Mouse (Mus musculus) 3T3-L1 (cell line): ENCODE measurements around the gene Atp6v0d1.
A peak's percentile ranks its signal among the peaks of the same experiment; 100 is the strongest.
"Not testable (repeated sequence)": the region's sequence is repeated elsewhere in the genome, so short reads cannot be mapped to it uniquely, and the experiment has no call there.

Source experiments
- DNase-seq: peaks from one replicate; pipeline ENCODE4 v3.0.0-alpha.2; 2015; ENCODE audit warnings: low read depth, low spot score

The Atp6v0d1 gene

DNA sequence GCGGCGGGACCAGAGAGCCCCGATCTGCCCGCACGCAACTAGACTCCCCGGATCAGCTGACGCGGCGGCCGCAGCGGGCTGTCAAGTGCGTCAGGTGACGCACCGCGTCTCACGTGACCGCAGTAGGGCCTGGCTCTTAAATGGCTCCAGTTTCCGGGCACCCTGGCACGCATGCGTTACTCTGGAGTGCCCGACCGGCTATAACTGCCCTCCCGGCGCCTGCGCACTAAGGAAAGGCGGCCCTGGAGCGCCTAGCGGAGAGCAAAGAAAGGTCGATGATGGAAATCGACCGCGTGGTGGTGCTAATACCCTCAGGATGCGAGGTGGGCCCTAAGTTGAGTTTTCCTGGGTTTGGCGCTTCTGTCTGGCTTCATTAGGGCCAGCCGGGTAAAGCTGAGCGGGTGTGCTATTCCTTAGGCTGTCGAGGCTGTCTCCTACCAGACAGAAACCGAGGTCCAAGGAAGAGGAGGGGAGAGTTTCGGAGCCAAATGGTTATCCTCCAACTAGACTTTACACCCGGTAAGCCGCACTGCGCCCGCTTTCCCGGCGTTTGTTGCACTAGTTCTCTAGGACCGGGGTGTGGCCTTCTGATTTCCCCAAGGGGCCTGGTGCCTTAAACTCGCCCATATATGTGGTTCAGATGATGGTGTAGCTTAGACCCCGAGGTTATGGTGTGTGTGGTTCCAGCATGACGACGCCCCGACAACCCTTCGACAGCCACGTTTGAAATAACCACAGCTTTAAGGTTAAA is at the start of gene Atp6v0d1:
Gene Atp6v0d1 (minus strand): TSS at position 96 of the 751 bp plus-strand sequence.
- DNase-seq, result peak; percentile 100

DNA sequence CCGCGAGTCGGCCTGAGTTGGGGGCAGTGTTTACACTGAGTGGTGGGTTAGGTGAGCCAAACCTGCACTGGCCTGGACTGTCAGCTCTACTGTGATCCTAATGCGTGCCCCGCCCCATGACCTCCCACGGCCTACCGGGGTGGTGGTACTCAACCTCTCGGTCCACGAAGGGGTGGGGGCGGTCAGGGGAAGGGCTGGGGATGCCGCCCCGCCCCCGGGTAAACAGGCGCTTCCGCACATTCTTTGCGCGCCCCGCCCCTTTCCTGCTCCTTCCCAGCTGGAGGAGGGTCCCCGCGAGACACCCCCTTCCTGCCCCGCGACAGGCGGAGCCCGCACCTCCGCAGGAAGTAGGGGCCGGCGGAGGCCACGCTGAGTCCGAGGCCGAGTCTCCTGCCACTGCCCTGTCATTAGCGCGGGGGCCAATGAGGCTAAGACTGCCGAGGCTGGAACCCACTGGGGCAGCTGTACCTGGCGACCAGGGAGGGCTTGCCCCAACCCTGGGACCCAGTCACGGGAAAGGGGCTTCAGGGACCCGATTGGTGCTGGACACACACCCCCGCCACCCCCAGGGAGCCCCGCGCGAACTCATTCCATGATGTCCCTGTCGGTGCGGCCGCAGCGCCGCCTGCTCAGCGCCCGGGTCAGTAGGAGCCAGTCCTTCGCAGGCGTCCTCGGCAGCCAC is 48.1 kb upstream of the Atp6v0d1 start:
- no peak for DNase-seq

DNA sequence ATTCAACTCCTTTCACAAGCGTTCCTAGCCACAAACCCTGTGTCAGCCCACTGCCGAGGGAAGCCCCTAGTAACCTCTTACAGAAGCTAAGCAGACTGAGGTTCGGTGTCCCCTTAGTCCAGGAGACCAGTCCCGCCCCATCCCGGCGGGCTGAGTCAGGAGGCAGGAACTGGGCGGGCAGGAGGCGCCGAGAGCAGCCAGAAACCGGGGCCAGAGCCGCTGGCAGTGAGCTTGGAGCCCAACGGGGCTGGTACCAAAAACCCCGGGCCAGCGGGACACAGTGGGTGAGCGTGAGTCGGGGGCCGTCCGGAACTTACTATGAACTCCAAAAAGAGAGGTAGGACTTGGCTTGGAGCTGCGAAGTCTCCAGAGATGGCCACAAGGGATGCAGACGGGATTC is 47.2 kb upstream of the Atp6v0d1 start:
- peak; percentile 65 for DNase-seq

DNA sequence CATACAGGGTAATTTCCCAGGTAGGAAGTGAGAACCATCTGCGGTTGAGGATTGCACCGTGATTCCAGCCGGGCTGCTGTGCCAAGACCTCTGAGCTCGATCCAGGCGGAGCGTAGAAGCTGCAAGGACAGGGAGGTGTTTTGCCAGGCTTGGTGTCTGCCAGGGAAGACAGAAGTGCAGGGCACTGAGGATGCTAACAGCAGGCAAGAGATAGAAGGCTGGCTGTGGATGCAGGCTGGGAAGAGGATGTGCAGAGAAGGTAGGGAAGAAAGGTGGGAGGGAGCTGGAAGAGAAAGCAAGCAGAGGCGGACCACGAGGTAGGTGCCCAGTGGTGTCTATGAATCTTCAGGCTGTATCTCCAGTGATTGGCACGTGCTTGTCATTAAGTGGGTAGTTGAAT is 46.0 kb upstream of the Atp6v0d1 start:
- DNase-seq, result no peak

DNA sequence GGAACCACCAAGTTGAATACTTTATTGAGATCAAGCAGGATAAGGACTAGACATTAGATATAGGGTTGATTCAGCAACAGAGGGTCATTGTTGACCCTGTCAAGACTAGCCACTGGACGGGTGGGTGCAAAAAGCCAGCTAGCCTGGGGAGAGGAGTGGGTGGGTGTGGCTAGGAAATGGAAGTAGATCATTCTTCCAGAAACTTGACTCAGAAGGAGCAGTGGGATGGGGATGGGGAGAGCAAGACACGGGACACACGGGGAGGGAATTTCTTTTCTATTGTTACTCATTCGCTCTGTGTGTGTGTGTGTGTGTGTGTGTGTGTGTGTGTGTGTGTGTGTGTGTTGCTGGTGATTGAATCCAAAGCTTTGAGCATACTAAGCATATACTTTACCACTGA is 43.9 kb upstream of the Atp6v0d1 start:
- DNase-seq, result no peak

DNA sequence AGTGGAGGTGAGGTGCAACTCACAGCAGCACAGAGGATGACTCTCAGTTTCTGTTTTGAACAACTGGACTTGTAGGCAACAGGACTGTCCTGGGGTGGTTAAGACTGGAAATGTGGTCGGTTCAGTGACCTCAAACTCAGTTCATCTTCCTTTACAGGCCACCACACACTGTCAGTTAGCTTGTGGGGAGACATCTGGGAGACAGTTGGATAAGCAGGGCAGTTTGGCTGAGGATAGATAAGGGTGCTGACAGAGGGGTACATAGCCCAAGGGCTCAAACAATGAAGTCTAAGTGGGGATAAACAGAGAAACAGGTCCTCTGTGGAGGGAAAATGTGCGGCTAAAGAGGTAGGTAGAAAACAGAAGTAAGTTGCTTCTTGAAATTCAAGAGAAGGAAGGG is 43.5 kb upstream of the Atp6v0d1 start:
- no peak for DNase-seq

DNA sequence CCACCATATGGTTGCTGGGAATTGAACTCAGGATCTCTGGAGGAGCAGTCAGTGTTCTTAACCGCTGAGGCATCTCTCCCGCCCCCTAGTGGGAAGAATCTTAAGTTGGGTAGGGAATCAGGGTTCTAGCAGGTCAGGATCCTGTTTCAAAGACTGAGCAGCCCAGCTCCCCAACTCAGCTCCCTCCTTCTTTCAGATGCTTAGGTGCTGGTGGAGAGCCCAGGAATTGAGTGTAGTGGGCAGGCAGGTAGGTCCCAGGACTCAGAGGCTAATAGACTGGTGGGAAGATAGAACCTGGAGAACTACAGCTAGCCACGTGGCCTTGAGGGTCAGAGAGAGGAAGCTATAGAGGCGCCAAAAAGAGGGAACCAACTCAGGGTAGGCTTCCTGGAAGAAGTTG is 41.8 kb upstream of the Atp6v0d1 start:
- peak; percentile 72 for DNase-seq

DNA sequence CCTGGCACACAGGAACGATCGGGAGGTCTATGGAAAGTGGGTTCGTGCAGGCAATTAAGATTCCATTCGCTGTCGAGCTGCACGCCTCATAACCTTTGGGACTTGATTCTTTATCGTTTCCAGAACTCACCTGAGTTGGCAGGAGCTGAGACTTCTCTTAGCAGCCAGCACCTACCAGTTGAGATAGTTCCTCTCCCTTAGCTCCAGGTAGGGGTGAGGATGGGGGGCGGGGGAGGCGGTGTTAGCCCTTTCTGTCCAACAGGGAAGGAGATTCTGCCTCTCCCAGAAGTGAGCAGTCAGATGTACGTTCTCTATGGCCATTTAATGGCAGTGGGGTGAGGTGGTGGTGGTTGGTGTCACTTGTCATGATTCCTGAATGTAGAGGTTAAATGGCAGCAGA is 41.2 kb upstream of the Atp6v0d1 start:
- DNase-seq, result no peak

DNA sequence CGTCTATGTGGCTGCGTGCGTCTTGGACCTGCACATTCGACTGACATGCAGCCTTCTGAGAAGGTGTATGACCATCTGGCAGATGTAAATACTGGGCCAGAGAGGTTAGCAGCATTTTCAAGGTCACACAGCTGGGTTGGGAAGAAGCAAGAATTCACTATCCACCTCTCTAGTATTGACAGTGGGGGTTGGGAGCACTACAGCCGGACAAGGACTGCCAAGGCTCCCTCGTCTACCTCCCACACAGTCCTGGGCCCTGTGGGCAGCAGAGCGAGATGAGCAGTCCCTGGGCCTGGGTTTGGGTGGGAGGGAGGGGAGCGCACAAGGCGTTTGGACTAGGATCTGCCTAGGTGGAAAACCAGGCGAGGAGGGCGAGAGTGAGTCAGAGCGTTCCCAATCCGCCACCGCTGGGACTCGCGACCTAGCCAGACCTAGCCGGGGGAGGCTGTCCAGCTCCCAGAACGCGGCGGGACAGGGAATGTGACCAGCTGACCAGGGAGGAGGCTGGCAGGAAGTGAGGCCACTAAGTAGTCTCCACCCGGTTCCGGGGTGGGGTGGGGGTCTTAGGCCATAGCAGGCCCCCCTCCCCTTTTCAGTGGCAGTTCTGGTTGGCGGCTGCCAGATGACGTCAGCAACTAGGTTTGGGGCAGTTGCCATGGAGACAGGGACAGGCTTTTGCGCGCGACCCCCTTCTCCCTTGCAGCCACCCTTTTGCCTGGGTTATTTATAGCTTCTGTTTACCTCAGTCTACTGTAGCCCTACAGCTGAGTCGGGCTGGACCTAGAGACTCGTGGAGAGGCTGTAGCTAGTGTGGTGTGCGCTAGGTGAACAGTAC is 40.6 kb upstream of the Atp6v0d1 start:
- peak; percentile 76 for DNase-seq

DNA sequence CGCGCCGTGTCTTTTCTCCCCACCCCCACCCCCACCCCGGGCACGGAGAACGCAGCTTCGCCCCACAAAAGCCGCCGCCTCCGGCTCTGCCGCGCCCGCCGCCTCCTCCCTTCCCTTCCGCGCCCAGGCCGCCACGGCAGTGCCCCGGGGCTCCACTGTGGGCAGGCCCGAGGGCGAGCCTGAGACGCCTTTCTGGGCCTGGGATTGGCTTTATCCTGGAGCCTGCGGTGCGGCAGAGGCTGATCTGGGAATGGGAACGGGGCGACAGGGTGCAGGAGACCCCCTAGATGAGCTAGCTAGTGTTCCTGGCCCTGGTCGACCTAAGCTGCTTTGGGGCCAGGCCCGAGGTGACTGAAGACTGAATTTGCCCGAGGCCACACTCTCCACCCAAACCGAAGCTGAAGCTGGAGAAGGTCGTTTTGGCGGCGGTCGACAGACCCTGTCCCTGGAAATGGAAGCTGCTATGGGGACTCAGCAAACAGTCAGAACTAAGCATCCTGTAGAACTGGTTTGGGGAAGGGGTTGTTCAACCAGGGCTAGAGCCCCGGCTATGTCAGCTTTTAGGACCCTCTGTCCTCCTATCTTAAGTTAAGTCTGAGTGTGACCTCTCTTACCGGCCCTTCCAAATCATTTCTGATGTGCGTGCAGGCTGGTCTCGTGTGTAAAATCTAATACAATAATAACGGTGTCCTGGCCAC is 39.8 kb upstream of the Atp6v0d1 start:
- peak; percentile 49 for DNase-seq

DNA sequence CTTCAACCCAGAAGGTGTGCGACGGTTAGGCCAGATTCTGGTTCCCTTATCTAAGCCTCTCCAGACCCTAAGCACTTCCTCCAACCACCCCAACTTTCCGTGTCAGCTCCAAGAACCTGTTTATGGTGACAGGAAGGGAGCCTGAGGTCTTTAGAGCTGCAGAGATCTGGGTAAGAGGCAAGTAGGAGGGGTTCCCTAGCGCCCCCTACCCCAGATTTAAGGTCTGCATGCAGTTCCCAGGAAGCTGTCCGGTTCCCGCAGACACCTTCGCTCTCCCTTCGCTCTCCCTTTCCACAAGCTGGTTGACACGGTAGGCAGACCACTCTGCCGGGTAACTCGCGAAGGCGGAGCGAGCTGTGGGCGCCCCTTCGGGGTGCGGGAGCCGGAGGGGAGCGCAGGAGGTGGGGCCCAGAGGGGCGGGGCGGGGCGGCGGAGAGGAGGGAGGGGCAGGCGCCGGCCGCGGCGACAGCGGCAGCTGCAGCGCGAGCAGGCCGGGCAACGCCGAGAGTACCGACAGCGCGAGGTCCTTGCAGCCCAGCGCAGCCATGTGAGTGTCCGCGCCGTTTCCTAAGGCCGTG is 39.0 kb upstream of the Atp6v0d1 start, which contains the start of gene Ripor1:
Gene Ripor1 (plus strand): TSS at position 452 of the 578 bp plus-strand sequence.
- DNase-seq, result peak; percentile 78

DNA sequence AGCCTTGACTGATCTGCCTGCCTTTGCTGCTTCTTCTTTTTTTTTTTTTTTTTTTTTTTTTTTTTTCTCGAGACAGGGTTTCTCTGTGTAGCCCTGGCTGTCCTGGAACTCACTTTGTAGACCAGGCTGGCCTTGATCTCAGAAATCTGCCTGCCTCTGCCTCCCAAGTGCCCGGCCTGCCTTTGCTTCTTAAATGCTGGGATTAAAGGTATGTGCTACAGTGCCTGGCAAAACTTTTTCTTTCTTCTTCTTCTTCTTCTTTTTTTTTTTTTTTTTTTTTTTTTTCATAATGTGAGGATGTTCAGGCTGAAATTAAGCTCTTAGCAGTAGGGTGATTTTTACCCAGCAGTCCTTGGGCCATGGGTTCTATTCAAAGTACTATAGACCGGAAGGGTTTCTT is 36.7 kb upstream of the Atp6v0d1 start:
- not testable (repeated sequence) for DNase-seq

DNA sequence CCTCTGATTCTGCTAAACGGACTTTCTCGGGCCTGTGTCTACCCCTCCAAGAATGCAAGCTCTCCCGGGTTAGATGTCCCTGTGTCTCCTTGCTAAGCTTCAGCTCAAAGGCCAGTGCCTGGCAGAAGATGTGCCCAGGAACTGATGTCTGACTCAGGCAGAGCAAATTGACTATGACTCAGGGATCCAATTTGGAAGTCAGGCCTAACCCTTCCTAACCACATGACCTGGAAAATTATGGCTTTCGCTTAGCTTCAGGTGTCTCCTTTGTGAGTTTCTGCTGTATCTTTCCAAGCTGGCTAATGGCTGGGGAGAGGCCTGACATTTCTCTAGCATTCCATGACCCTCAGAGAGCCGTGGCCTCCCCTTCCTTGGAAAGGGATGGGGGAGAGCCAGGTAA is 35.5 kb upstream of the Atp6v0d1 start:
- peak; percentile 75 for DNase-seq

DNA sequence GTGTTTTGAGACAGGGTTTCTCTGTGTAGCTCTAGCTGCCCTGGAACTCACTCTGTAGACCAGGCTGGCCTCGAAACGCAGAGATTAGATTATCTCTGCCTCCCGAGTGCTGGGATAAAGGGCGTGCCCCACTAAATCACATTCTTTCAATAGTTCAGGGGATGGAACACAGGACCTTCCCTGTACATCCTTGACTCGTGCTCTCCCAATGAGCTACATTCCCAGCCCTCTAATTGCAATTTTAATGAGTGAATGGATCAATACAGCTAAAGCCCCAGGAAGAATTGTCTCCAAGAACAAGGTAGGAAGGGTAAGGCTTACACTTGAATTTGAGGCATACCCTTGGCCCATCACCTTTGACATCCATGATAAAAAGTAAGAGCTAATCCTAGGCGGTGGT is 32.9 kb upstream of the Atp6v0d1 start:
- DNase-seq, result no peak

DNA sequence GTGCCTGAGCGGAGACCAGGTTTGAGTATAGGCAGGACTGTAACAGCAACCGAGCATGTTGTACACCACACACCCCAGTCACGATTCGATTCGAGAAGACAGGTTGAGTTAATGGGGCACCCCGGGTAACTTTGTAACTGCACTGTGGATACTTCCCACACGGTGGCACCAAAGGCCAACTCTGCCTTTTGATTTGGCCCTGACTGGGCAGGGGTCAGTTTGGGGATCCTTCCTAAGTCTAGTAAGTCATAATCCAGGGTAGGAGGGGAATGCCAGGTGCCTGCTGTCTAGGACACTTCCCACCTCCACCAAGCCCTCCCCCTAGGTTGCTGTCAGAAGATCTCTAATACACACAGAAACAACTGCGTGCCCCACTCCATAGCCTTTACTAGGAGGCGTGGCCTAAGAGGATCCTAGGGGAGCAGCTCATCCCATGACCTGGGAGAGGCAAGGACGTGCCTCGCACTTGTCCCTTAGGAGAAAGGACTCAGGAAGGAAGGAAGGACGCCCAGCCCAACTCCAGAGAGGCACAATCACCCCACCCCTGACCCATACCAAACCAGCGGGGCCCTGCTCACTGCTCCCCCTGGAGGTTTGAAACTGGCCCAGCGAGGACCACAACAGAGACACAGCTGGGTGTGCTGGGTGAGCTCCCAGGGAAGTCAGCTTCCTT is 30.7 kb upstream of the Atp6v0d1 start:
- peak; percentile 74 for DNase-seq

DNA sequence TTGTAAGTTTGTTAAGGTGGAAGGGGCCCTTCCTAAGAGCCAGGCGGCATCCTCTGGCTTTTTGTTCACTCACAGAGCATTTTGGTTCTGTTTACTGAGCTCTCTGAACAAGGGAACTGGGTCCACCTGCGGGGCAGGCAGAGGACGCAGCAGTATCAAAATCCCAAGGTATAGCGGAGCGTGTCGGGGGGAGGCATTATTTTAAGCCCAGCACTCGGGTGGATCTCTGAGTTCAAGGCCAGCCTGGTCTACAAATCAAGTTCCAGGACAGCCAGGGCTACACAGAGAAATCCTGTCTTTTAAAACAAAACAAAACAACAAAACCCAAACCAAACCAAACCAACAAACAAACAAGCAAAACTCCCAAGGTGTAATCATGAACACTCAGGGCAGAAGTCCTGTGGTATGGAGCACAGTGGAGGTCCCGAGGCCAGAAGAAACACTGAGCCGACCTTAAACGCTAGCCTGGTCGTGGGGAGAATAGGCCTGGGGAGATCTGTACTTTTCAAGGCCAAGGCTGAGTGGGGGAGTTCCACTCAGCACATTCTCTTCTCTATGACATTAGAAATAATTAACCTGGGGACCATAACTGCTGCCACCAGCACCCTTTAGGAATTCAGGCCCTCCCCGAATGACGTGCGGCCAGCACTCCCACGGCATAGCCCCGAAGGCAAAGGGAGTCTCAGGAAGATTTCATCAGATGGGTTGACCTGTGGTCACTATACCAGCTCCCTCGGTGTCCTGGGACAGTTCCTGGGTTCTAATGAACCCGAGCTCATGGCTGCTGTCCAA is 28.8 kb upstream of the Atp6v0d1 start:
- DNase-seq, result no peak

DNA sequence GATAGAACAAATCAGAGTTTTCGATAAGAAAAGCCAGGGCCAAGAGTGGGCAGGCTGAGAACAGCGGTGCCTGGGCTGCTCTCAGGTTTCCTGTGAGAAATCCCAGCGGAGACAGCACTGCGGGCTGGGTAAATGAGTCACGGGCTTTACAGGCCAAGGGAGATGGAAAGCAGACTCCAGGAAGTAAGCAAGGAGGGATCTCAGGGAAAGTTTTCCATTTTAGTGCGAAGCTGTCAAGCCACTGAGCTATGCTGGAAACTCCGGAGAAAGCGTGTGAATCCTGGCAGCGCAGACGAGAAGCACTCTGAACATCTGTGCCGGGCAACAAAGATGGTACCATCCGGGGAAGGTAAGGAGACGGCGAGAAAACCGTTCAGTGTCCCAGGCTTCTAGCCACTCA is 28.0 kb upstream of the Atp6v0d1 start:
- DNase-seq, result peak; percentile 96

DNA sequence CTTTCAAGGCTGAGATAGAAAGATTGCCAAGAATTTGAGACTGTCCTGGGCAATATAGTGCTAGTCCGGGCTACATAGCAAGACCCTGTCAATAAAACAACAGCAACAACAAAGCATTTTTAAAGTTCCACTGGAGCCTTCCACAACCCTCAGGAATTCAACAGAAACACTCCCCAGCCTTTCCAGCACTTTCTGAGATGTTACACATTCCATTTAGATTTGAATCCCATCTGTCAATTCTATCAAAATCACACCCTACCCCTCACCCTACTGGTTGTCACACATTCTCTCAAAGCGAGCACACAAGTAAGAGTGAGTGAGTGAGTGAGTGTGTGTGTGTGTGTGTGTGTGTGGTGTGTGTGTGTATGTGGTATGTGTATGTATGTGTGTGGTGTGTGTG is 26.6 kb upstream of the Atp6v0d1 start:
- DNase-seq, result peak; percentile 60

DNA sequence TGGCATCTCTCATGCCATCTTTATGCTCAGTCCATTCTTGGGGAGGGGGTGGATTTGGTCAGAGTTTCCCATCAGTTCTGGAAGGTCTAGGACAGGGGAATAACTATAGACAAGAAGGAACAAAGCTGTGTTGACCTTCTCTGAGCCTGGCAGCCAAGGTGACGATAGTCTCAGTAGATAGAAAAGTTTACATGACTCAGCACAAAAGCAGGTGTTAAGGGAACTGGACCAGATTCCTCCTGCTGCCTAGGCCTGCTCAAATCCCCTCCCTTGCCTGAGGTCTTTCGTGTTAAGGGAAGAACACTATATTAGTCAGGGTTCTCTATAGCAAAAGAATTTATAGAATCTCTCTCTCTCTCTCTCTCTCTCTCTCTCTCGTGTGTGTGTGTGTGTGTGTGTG is 13.9 kb upstream of the Atp6v0d1 start:
- peak; percentile 49 for DNase-seq

DNA sequence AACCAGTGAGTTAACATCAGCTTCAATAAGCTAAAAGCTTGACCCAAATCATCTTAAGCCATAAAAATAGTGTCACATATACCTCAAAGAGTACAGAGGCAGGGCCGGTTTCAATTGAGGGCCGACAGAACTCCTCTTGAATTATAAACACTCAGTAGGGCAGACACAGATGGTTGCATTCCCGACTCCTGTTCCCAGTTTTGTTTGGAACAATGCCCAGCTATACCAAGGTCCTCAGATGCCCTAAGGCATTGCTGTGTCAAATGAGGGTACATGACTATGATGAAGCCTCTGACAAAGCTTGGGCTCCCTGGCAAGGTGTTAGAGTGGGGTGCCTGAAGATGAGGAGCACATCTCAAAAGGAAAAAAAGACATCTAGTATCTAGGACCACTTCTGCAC is 9.7 kb upstream of the Atp6v0d1 start:
- peak; percentile 70 for DNase-seq
